Mouse (Mus musculus): ENCODE results near the gene Nanp. TPM values are rescaled to one million over a fixed set of nuclear protein-coding genes. Genes with fewer than 3 reads are reported as not detected.

The Nanp gene
- total and polyA plus RNA-seq, 3 experiments = 15.6 to 33.0 (median 30.8) TPM

GRCm38 (mm10) chr2:151003796-151004195, 35.4 kb downstream of the Nanp start:
- Histone ChIP-seq H3K9me3 (replicated peaks; ENCODE audit: low read length) (no peaks in the 10 kb centered on the region), H3K27me3 (replicated peaks) (peaks cover 22% of the 10 kb centered on the region), H3K36me3 (replicated peaks in 1 of 2; ENCODE audit: control insufficient read depth in 1 of 2, insufficient read depth in 1 of 2, low read length in 1 of 2) (no peaks in the 10 kb centered on the region), H3K9ac (ENCODE audit: insufficient read depth, low read depth) (no peak overlapping the region), H3K79me2 (replicated peaks; ENCODE audit: control insufficient read depth, extremely low read depth, insufficient read depth, poor library complexity, severe bottlenecking) (no peaks in the 10 kb centered on the region), H3K4me2 (ENCODE audit: insufficient read depth, low read depth, poor library complexity, severe bottlenecking) (no peak overlapping the region), H3K27ac (ENCODE audit: insufficient read depth, low read depth) (no peak overlapping the region), H3K4me1 (ENCODE audit: control insufficient read depth in 1 of 2, insufficient read depth in 2 of 2) (peaks cover 7 to 26% of the 10 kb centered on the region in 2 experiments; a peak in 3 of 4 replicates), H3K4me3 (replicated peaks in 1 of 3; ENCODE audit: low read depth in 2 of 3, low read length in 2 of 3, poor library complexity in 1 of 3) (no peak overlapping the region)
- TF ChIP-seq TCF12 (IDR thresholded peaks at IDR 0.05; ENCODE audit: low read depth, low read length) = no peak
- TF ChIP-seq POLR2A (IDR thresholded peaks at IDR 0.05; ENCODE audit: low read depth, low read length) = no peak
- TF ChIP-seq KAT2A (IDR thresholded peaks at IDR 0.05; ENCODE audit: insufficient replicate concordance, low read length) = no peak
- DNase-seq (ENCODE audit: extremely low read depth) = no peak
- dilution Hi-C loops (cut with MboI; ENCODE audit: extremely low pct_ligation_motif_present, extremely low pct_unique_long_range_greater_than_20kb, low sequenced_read_pairs) = no loop called here
- in situ Hi-C loops (cut with MboI; ENCODE audit: low pct_ligation_motif_present, low pct_unique_long_range_greater_than_20kb, low sequenced_read_pairs) = loop anchor here (25.0 kb wide), 2 partner anchors 166 to 441 kb away; partner anchors contain the start of gene Cst7

GRCm38 (mm10) chr2:151001619-151002175, 37.5 kb downstream of the Nanp start:
- no peak for TF ChIP-seq MAFK (IDR thresholded peaks at IDR 0.05; ENCODE audit: insufficient replicate concordance, low read length)
- TF ChIP-seq MYC (IDR thresholded peaks at IDR 0.05; ENCODE audit: low read depth, low read length) = no peak
- peak in 1 of 2 experiments; percentile 17; a peak in 1 of 4 replicates for TF ChIP-seq CTCF (conservative IDR thresholded peaks at IDR 0.05 in 1 of 2, IDR thresholded peaks at IDR 0.05 in 1 of 2; ENCODE audit: low read depth in 2 of 2, low read length in 2 of 2)
- TF ChIP-seq ZNF384 (IDR thresholded peaks at IDR 0.05; ENCODE audit: low read depth, low read length) = no peak
- peak; percentile 73 for TF ChIP-seq BHLHE40 (IDR thresholded peaks at IDR 0.05; ENCODE audit: low read depth, low read length)
- Histone ChIP-seq H3K4me2 (ENCODE audit: insufficient read depth, low read depth, poor library complexity, severe bottlenecking) (no peak overlapping the region), H3K79me2 (replicated peaks; ENCODE audit: control insufficient read depth, extremely low read depth, insufficient read depth, poor library complexity, severe bottlenecking) (no peaks in the 10 kb centered on the region), H3K9ac (ENCODE audit: insufficient read depth, low read depth) (no peak overlapping the region), H3K4me3 (replicated peaks in 1 of 3; ENCODE audit: low read depth in 2 of 3, low read length in 2 of 3, poor library complexity in 1 of 3) (no peak overlapping the region), H3K27ac (ENCODE audit: insufficient read depth, low read depth) (no peak overlapping the region), H3K36me3 (replicated peaks in 1 of 2; ENCODE audit: control insufficient read depth in 1 of 2, insufficient read depth in 1 of 2, low read length in 1 of 2) (no peaks in the 10 kb centered on the region), H3K4me1 (ENCODE audit: control insufficient read depth in 1 of 2, insufficient read depth in 2 of 2) (peaks cover 5 to 27% of the 10 kb centered on the region in 2 experiments; a peak in 3 of 4 replicates), H3K9me3 (replicated peaks; ENCODE audit: low read length) (no peaks in the 10 kb centered on the region), H3K27me3 (replicated peaks) (peaks cover 5% of the 10 kb centered on the region)
- DNase-seq (ENCODE audit: extremely low read depth) = no peak
- dilution Hi-C loops (cut with MboI; ENCODE audit: extremely low pct_ligation_motif_present, extremely low pct_unique_long_range_greater_than_20kb, low sequenced_read_pairs) = no loop called here
- in situ Hi-C loops (cut with MboI; ENCODE audit: low pct_ligation_motif_present, low pct_unique_long_range_greater_than_20kb, low sequenced_read_pairs) = loop anchor here (25.0 kb wide), 2 partner anchors 164 to 439 kb away; partner anchors contain the start of gene Cst7

- H3K27me3 ChIP-seq (replicated peaks) = peaks cover 2% of the 10 kb centered on the region
- H3K4me2 ChIP-seq (ENCODE audit: insufficient read depth, low read depth, poor library complexity, severe bottlenecking) = no peak overlapping the region
- H3K79me2 ChIP-seq (replicated peaks; ENCODE audit: control insufficient read depth, extremely low read depth, insufficient read depth, poor library complexity, severe bottlenecking) = no peaks in the 10 kb centered on the region
- H3K9me3 ChIP-seq (replicated peaks; ENCODE audit: low read length) = no peaks in the 10 kb centered on the region
- no peaks in the 10 kb centered on the region for H3K36me3 ChIP-seq (replicated peaks in 1 of 2; ENCODE audit: control insufficient read depth in 1 of 2, insufficient read depth in 1 of 2, low read length in 1 of 2)
- in situ Hi-C loops (cut with MboI; ENCODE audit: low pct_ligation_motif_present, low pct_unique_long_range_greater_than_20kb, low sequenced_read_pairs) = loop anchor here (25.0 kb wide), 2 partner anchors 163 to 438 kb away; partner anchors contain the start of gene Cst7
- no peak overlapping the region for H3K27ac ChIP-seq (ENCODE audit: insufficient read depth, low read depth)
- peak; percentile 71 for DNase-seq (ENCODE audit: extremely low read depth)
- H3K4me3 ChIP-seq (replicated peaks in 1 of 3; ENCODE audit: low read depth in 2 of 3, low read length in 2 of 3, poor library complexity in 1 of 3) = no peak overlapping the region
- dilution Hi-C loops (cut with MboI; ENCODE audit: extremely low pct_ligation_motif_present, extremely low pct_unique_long_range_greater_than_20kb, low sequenced_read_pairs) = no loop called here
- H3K4me1 ChIP-seq (ENCODE audit: control insufficient read depth in 1 of 2, insufficient read depth in 2 of 2) = peaks cover 5 to 27% of the 10 kb centered on the region in 2 experiments; a peak in 3 of 4 replicates
- no peak overlapping the region for H3K9ac ChIP-seq (ENCODE audit: insufficient read depth, low read depth)
- TF ChIP-seq ZMIZ1 (IDR thresholded peaks at IDR 0.05; ENCODE audit: low read depth, low read length) (no peak), E2F4 (IDR thresholded peaks at IDR 0.05; ENCODE audit: insufficient replicate concordance, low read depth, low read length) (no peak), SMC3 (IDR thresholded peaks at IDR 0.05; ENCODE audit: low read depth, low read length) (peak; percentile 93), MEF2A (IDR thresholded peaks at IDR 0.05; ENCODE audit: borderline replicate concordance, low read depth, low read length) (peak; percentile 35; the same call in 1 of the 2 replicates), MAX (IDR thresholded peaks at IDR 0.05; ENCODE audit: low read length) (peak; percentile 69; the same call in 1 of the 2 replicates), MXI1 (IDR thresholded peaks at IDR 0.05; ENCODE audit: low read depth, low read length) (no peak; the same call in 1 of the 2 replicates), ZC3H11A (IDR thresholded peaks at IDR 0.05; ENCODE audit: low read depth, low read length) (peak; percentile 74), UBTF (IDR thresholded peaks at IDR 0.05; ENCODE audit: low read depth, low read length) (no peak), NELFE (IDR thresholded peaks at IDR 0.05; ENCODE audit: low read depth, low read length) (no peak; the same call in 1 of the 2 replicates), CHD1 (IDR thresholded peaks at IDR 0.05; ENCODE audit: low read depth, low read length) (no peak), KAT2A (IDR thresholded peaks at IDR 0.05; ENCODE audit: insufficient replicate concordance, low read length) (no peak), MAFK (IDR thresholded peaks at IDR 0.05; ENCODE audit: insufficient replicate concordance, low read length) (peak; percentile 40; the same call in 1 of the 2 replicates), BHLHE40 (IDR thresholded peaks at IDR 0.05; ENCODE audit: low read depth, low read length) (0 out of 2 replicates have a peak, but pooled peaks have one; percentile 33), EP300 (IDR thresholded peaks at IDR 0.05; ENCODE audit: low read length) (peak; percentile 12; the same call in 1 of the 2 replicates), USF1 (IDR thresholded peaks at IDR 0.05; ENCODE audit: low read depth, low read length) (no peak), CTCF (conservative IDR thresholded peaks at IDR 0.05 in 1 of 2, IDR thresholded peaks at IDR 0.05 in 1 of 2; ENCODE audit: low read depth in 2 of 2, low read length in 2 of 2) (peak; percentile 26 to 94; a peak in 2 of 4 replicates), PAX5 (IDR thresholded peaks at IDR 0.05; ENCODE audit: low read length) (no peak), ZNF384 (IDR thresholded peaks at IDR 0.05; ENCODE audit: low read depth, low read length) (peak; percentile 59), TCF12 (IDR thresholded peaks at IDR 0.05; ENCODE audit: low read depth, low read length) (no peak)
Observed at GRCm38 (mm10) chr2:151000402-151001178, 38.6 kb downstream of the Nanp start.

Measured in CH12.LX (cell line).